Comparison of ENCODE assay signal across 8 mouse cellular contexts in genomic region chr5:121220732-121221301, GRCm38 (mm10). TPM values are rescaled to one million over a fixed set of nuclear protein-coding genes. Genes with fewer than 3 reads are reported as not detected.
DNase-seq lines count a peak whose midpoint lies in the region; ATAC-seq lines count a peak whose summit lies in the region.

No protein-coding gene starts in this region.

- 0 out of 2 replicates have a peak, but pooled peaks cover 4% of the 10 kb centered on the region for H3K36me3 ChIP-seq in forebrain, embryonic 13.5 days (ENCODE audit: poor library complexity, severe bottlenecking)
- H3K36me3 ChIP-seq in liver, embryonic 12.5 days: peaks cover 6% of the 10 kb centered on the region

- peak; percentile 52 for ATAC-seq in forebrain, embryonic 13.5 days
- ATAC-seq in inflammation-experienced regulatory T-cells, adult 6 months: peak; percentile 30
- ATAC-seq in liver, embryonic 12.5 days: peak; percentile 35
- ATAC-seq in megakaryocyte-erythroid progenitor cell, adult 5-6 weeks (replicated peaks; ENCODE audit: low FRiP score, low TSS enrichment, poor library complexity, severe bottlenecking): no peak

- H3K4me2 ChIP-seq in forebrain, embryonic 13.5 days: peak overlapping the region; percentile 88
- peak overlapping the region; percentile 80 for H3K4me2 ChIP-seq in liver, embryonic 12.5 days

- no peaks in the 10 kb centered on the region for H3K27me3 ChIP-seq in forebrain, embryonic 13.5 days
- no peaks in the 10 kb centered on the region for H3K27me3 ChIP-seq in liver, embryonic 12.5 days (replicated peaks)

- 0 out of 2 replicates have a peak overlapping the region, but pooled peaks have one; percentile 10 for H3K27ac ChIP-seq in brown adipose tissue, adult 24 weeks (replicated peaks; ENCODE audit: low read depth, low read length)
- H3K27ac ChIP-seq in forebrain, embryonic 13.5 days: peak overlapping the region; percentile 95
- H3K27ac ChIP-seq in liver, embryonic 12.5 days: peak overlapping the region; percentile 98

- peak; percentile 54 for DNase-seq in layer of hippocampus, adult 11-12 months (ENCODE audit: low spot score)
- DNase-seq in layer of hippocampus, adult 9-10 months (ENCODE audit: low spot score): no peak
- DNase-seq in naive thymus-derived CD4-positive, alpha-beta T cell, adult 2 months (ENCODE audit: low read depth): peak; percentile 68

- peaks cover 4% of the 10 kb centered on the region; the same call in 1 of the 2 replicates for H3K4me1 ChIP-seq in brown adipose tissue, adult 24 weeks (ENCODE audit: control insufficient read depth, insufficient read depth, insufficient read length, low read length)
- H3K4me1 ChIP-seq in forebrain, embryonic 13.5 days: peaks cover 26% of the 10 kb centered on the region
- H3K4me1 ChIP-seq in liver, embryonic 12.5 days: peaks cover 73% of the 10 kb centered on the region

- H3K9ac ChIP-seq in forebrain, embryonic 13.5 days: peak overlapping the region; percentile 96
- peak overlapping the region; percentile 99 for H3K9ac ChIP-seq in liver, embryonic 12.5 days

- no peaks in the 10 kb centered on the region for H3K9me3 ChIP-seq in forebrain, embryonic 13.5 days (replicated peaks)
- H3K9me3 ChIP-seq in liver, embryonic 12.5 days (replicated peaks): no peaks in the 10 kb centered on the region

- peak overlapping the region; percentile 100 for H3K4me3 ChIP-seq in brown adipose tissue, adult 24 weeks (ENCODE audit: insufficient read depth, low read depth, low read length)
- H3K4me3 ChIP-seq in forebrain, embryonic 13.5 days: peak overlapping the region; percentile 96
- peak overlapping the region; percentile 97 for H3K4me3 ChIP-seq in liver, embryonic 12.5 days

- 1% methylated on average over 32 of the region's 38 CpGs for WGBS in forebrain, embryonic 13.5 days
- WGBS in liver, embryonic 12.5 days (ENCODE audit: insufficient replicate concordance): under 1% methylated on average over 30 of the region's 38 CpGs

RNA-seq across cellular contexts. Expression of gene Hectd4, which starts 0.8 kb away (rescaled TPM):
- 6.0 and 9.2 TPM in 2 replicates for polyA plus RNA-seq in brown adipose tissue, adult 24 weeks (2012; ENCODE audit: insufficient read depth, insufficient read length, missing spikeins)
- polyA plus RNA-seq in forebrain, embryonic 13.5 days (2015; fragmentation: Nextera tagmentation; extraction: Ambion mirVana): 12.6 and 13.4 TPM in 2 replicates
- polyA plus RNA-seq in inflammation-experienced regulatory T-cells, adult 6 months (2017; shearing (Covaris generic)): 1 to 10 TPM; 4.4 to 8.7 (median 8.2) TPM
- 13.3 and 14.4 TPM in 2 replicates for polyA plus RNA-seq in liver, embryonic 12.5 days (2016; fragmentation: Nextera tagmentation; extraction: Ambion mirVana)
- total RNA-seq in megakaryocyte-erythroid progenitor cell, adult 5-6 weeks (2014; fragmentation: Nextera tagmentation): 53.9 and 71.9 TPM in 2 replicates
- total RNA-seq in megakaryocyte-erythroid progenitor cell, adult 5-6 weeks (2017): 10.1 and 25.7 TPM in 2 replicates

RNA-seq across cellular contexts. Expression of gene Rpl6, which starts 16.5 kb away (rescaled TPM):
- 462 and 609 TPM in 2 replicates for polyA plus RNA-seq in brown adipose tissue, adult 24 weeks (2012; ENCODE audit: insufficient read depth, insufficient read length, missing spikeins)
- 466 and 500 TPM in 2 replicates for polyA plus RNA-seq in forebrain, embryonic 13.5 days (2015; fragmentation: Nextera tagmentation; extraction: Ambion mirVana)
- 1,000 to 10,000 TPM; 1,376 to 1,988 (median 1,894) TPM for polyA plus RNA-seq in inflammation-experienced regulatory T-cells, adult 6 months (2017; shearing (Covaris generic))
- 590 and 602 TPM in 2 replicates for polyA plus RNA-seq in liver, embryonic 12.5 days (2016; fragmentation: Nextera tagmentation; extraction: Ambion mirVana)
- 2,340 and 2,677 TPM in 2 replicates for total RNA-seq in megakaryocyte-erythroid progenitor cell, adult 5-6 weeks (2014; fragmentation: Nextera tagmentation)
- total RNA-seq in megakaryocyte-erythroid progenitor cell, adult 5-6 weeks (2017): 1,622 and 1,735 TPM in 2 replicates

RNA-seq across cellular contexts. Expression of gene Ptpn11, which starts 29.6 kb away (rescaled TPM):
- 64.1 and 66.0 TPM in 2 replicates for polyA plus RNA-seq in brown adipose tissue, adult 24 weeks (2012; ENCODE audit: insufficient read depth, insufficient read length, missing spikeins)
- polyA plus RNA-seq in forebrain, embryonic 13.5 days (2015; fragmentation: Nextera tagmentation; extraction: Ambion mirVana): 27.8 and 28.4 TPM in 2 replicates
- 10 to 100 TPM in 2 of 3 experiments, 1 to 10 TPM in 1; 9.8 to 16.6 (median 13.3) TPM for polyA plus RNA-seq in inflammation-experienced regulatory T-cells, adult 6 months (2017; shearing (Covaris generic))
- 15.2 and 15.8 TPM in 2 replicates for polyA plus RNA-seq in liver, embryonic 12.5 days (2016; fragmentation: Nextera tagmentation; extraction: Ambion mirVana)
- total RNA-seq in megakaryocyte-erythroid progenitor cell, adult 5-6 weeks (2014; fragmentation: Nextera tagmentation): 38.2 and 44.4 TPM in 2 replicates
- total RNA-seq in megakaryocyte-erythroid progenitor cell, adult 5-6 weeks (2017): 44.2 and 48.6 TPM in 2 replicates

Comparison
In these comparisons a context has a peak if more than half of its experiments do, and no peak if none do; other contexts are left out.
1. H3K27ac ChIP-seq: peak in every context shown above with its lines; median percentile 98 in liver, embryonic 12.5 days; 95 in forebrain, embryonic 13.5 days; 10 in brown adipose tissue, adult 24 weeks.